Mouse (Mus musculus) midbrain, embryonic 12.5 days (tissue): ENCODE measurements around the gene Arhgef1. TPM values are rescaled to one million over a fixed set of nuclear protein-coding genes. Genes with fewer than 3 reads are reported as not detected.

Source experiments
- ATAC-seq: fragments of 200-750 bp; cut with Nextera tagmentation; 2 replicates; pipeline ENCODE4 v1.8.0; 2017; ENCODE audit warnings: low read depth, moderate TSS enrichment, moderate library complexity; ENCODE audit not compliant: low FRiP score
- H3K27ac ChIP-seq: fragments of 300-500 bp; sonication (generic); replicated peaks from 2 replicates; pipeline ENCODE4 v1.5.1; 2016; ENCODE audit warnings: mild to moderate bottlenecking
- H3K27me3 ChIP-seq: fragments of 300-500 bp; sonication (generic); 2 replicates; pipeline ENCODE4 v1.6.1; 2016; ENCODE audit warnings: mild to moderate bottlenecking
- H3K36me3 ChIP-seq: fragments of 300-500 bp; sonication (generic); 2 replicates; pipeline ENCODE4 v1.6.1; 2016
- H3K4me1 ChIP-seq: fragments of 300-500 bp; sonication (generic); 2 replicates; pipeline ENCODE4 v1.6.1; 2016
- H3K4me2 ChIP-seq: fragments of 300-500 bp; sonication (generic); replicated peaks from 2 replicates; pipeline ENCODE4 v1.6.1; 2016; ENCODE audit warnings: mild to moderate bottlenecking, moderate library complexity
- H3K4me3 ChIP-seq: fragments of 300-500 bp; sonication (generic); 2 replicates; pipeline ENCODE4 v1.5.1; 2016; ENCODE audit warnings: mild to moderate bottlenecking
- H3K9ac ChIP-seq: fragments of 300-500 bp; sonication (generic); replicated peaks from 2 replicates; pipeline ENCODE4 v1.6.1; 2016; ENCODE audit warnings: mild to moderate bottlenecking, moderate library complexity
- H3K9me3 ChIP-seq: fragments of 300-500 bp; sonication (generic); 2 replicates; pipeline ENCODE4 v1.6.1; 2016; ENCODE audit warnings: mild to moderate bottlenecking
- WGBS: fragments of 180-500 bp; shearing (Covaris S2); methylation state at CpG from one replicate; pipeline ENCODE4 v1.1.7; 2016; 5-methylcytosine and 5-hydroxymethylcytosine counted together
- polyA plus RNA-seq: library from polyadenylated mRNA; unstranded; fragments of >200 nt; fragmentation: Nextera tagmentation; extraction: Ambion mirVana; gene quantifications from 2 replicates; pipeline ENCODE4 v1.2.1, GENCODE M21; 2016

Gene Arhgef1
- polyA plus RNA-seq, 1 experiment from 2014 or later = 79.4 TPM

DNA sequence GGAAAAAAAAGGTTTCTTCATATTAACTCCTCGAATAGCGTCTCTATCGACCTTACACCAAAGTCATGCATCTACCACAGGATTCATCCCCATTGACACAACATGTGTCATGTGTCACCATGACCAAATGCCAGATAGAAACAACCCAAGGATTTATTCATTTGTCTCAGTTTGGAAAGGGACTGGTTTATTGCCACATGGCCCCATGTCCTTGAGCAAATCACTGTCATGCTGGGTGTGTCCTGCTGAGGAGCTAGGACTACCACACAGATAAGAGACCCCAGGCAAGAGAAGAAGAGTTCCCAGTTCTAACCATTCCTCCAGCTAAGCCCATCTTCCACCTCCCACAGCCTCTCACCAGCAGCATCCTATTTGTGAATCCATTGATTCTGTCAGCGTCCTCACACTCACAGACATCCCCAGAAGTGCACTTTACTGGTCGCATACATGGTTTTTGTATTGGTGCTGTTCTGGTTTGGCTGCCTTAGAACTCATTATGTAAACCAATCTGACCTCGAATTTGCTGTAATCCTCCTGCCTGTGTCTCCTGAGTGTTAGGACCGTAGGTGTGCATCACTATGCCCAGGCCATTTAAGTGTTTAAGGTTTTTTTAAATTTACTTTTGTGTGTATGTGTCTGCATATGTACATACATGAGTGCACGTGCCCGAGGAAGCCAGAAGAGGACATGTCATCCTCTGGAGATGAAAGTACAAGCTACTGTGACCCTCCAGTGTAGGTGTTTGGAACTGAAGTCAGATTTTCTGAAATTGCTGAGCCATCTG lies 20.1 kb upstream of the Arhgef1 start:
- no peak overlapping the region for H3K9ac ChIP-seq
- no peak for ATAC-seq

DNA sequence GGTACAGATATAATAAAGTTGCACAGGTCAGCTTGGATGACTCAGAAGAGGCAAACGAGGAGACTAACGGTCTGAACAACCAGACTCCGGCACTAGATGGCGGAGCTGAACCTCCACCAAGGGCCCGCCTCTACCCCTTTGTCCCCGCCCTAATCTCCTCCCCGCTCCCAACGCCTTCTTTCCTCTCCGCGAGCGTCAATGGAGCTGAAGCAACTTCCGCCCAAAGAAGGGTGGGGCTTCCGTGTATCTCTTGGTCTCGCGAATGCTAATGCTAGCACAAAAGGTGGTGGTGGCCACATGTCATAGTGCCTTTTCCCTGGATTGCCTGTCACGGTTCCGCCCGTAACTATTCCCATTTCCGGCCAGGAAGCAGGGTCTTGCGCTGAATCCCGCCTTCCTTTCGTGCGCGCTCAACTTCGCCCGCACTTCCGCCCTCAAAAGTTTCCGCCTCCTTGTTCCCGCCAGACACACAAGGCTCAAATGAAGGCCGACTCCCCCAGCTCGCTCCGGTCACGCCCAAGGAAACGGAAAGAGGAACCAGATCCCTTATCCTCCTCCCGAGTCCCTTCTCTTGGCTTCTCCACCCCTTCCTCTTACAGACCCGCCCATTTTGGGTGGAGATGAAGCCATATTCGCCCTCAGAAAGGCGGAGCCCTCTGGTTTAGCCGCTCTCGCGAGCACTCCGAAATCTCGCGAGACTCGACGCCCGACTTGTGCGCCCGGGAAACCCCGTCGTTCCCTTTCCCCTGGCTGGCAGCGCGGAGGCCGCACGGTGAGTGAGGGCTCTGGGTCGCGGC lies 18.6 kb upstream of the Arhgef1 start, which contains the start of gene Rps19:
Gene Rps19, plus strand, starts transcription at position 476 of the 797 bp plus-strand sequence.
- under 1% methylated on average over 57 of the region's 57 CpGs for WGBS
- peak within 1 kb of the TSS; percentile 88 for H3K27ac ChIP-seq
- peak within 1 kb of the TSS; percentile 99 for H3K9ac ChIP-seq
- peaks cover 34% of the 10 kb centered on the region for H3K36me3 ChIP-seq
- H3K4me1 ChIP-seq = peaks cover 30% of the 10 kb centered on the region
- H3K27me3 ChIP-seq = no peaks in the 10 kb centered on the region
- peak within 1 kb of the TSS; percentile 89 for H3K4me3 ChIP-seq
- H3K4me2 ChIP-seq = peak within 1 kb of the TSS; percentile 84
- no peaks in the 10 kb centered on the region for H3K9me3 ChIP-seq
- peak; percentile 92 for ATAC-seq

More for the DNA sequence above, 20.1 kb upstream of the Arhgef1 start:
- Histone ChIP-seq H3K9me3 (no peaks in the 10 kb centered on the region), H3K4me1 (peaks cover 26% of the 10 kb centered on the region), H3K27me3 (no peaks in the 10 kb centered on the region), H3K36me3 (peaks cover 20% of the 10 kb centered on the region), H3K4me3 (no peak overlapping the region), H3K4me2 (no peak overlapping the region), H3K27ac (no peak overlapping the region)
- WGBS = 91% methylated on average over 9 of the region's 9 CpGs

DNA sequence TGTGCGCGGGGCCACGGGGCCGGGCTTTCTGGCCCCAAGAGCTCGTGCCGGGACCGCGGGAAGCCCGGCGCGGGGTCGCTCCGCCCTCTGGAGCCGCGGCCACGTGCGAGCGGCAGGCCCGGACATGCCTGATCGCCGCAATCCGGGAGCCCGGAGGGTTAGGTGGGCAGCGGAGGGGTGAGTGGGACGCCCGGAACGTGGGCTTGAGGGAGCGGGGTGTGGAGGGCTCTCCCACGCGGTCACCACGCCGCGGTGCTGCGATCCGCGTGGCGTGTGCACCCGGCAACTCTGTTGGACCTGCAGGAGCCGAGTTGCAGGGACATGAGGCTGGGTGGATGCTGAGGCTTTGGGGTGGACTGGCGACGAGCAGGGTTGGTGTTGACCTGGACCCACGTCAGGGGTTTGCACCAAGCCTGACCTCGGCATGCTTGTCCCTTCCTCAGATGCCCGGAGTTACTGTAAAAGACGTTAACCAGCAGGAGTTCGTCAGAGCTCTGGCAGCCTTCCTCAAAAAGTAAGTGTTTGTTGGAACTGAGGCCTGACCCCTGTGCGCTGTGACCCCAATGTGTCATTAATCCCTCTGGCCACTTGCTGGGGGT lies 17.9 kb upstream of the Arhgef1 start:
- Histone ChIP-seq H3K4me2 (peak overlapping the region; percentile 84), H3K4me1 (peaks cover 30% of the 10 kb centered on the region), H3K9me3 (no peaks in the 10 kb centered on the region), H3K9ac (peak overlapping the region; percentile 99), H3K27me3 (no peaks in the 10 kb centered on the region), H3K27ac (peak overlapping the region; percentile 88), H3K4me3 (peak overlapping the region; percentile 89), H3K36me3 (peaks cover 41% of the 10 kb centered on the region)
- under 1% methylated on average over 47 of the region's 47 CpGs for whole genome bisulfite sequencing
- 0 out of 2 replicates have a peak, but pooled peaks have one; percentile 2 for ATAC-seq

DNA sequence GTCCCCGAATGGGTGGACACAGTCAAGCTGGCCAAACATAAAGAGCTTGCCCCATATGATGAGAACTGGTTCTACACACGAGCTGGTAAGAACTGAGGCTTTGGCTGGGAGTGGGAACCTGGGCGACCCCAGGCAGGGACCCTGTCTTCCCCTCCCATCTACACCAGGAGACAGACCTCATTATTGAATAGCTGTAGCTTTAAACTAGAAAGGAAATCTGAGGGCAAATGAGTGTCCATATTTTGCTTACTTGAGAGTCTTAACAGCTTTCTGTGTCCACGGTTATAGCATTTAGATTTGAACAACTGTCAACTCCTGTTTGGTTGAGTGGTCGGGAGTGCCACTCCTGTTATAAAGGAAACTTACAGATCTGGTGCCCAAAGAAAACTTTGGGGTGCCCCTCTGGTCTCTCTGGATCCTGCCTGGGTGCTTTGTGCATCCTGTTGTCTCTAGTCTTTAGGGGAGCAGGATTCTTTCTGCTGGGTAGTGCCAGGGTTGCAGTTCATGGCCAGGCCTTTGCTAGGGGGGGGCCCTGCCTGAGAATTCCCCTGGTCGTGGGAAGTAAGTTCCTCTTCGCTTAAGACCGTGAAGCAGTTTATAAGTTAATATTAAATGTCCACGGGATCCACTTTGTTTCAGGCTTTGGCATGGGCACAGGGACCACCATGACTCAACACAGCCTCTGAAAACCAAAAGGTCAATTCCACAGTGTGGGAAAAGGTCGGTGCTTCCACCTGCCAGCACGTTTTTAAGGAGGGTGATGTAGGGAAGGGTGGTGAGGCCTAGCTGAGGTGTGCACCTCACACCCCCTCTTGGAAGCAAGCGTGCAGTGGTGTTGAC lies 17.0 kb upstream of the Arhgef1 start:
- peak overlapping the region; percentile 84 for H3K4me2 ChIP-seq
- H3K9me3 ChIP-seq = no peaks in the 10 kb centered on the region
- peaks cover 30% of the 10 kb centered on the region for H3K4me1 ChIP-seq
- H3K36me3 ChIP-seq = peaks cover 49% of the 10 kb centered on the region
- 47% methylated on average over 12 of the region's 12 CpGs for WGBS
- no peak for ATAC-seq
- peak overlapping the region; percentile 99 for H3K9ac ChIP-seq
- peak overlapping the region; percentile 89 for H3K4me3 ChIP-seq
- no peaks in the 10 kb centered on the region for H3K27me3 ChIP-seq
- H3K27ac ChIP-seq = no peak overlapping the region; the same call in 1 of the 2 replicates

DNA sequence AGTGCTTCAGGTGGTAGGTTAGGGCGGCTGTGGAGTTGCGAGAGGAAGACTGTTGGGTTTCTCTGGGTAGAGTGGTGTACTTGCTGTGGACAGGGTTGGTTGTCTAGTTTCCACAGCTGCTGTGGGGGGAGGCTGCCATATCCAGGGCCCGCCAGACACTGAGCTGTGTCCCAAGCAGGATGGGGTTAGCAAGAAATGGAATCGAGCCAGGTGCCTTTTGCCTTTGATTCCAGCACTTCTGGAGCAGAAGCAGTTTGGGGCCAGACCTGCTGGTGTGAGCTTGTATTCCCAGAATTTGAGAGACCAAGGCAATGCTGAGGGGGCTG lies 16.4 kb upstream of the Arhgef1 start:
- Histone ChIP-seq H3K9ac (peak overlapping the region; percentile 99), H3K4me2 (peak overlapping the region; percentile 84), H3K9me3 (no peaks in the 10 kb centered on the region), H3K27me3 (no peaks in the 10 kb centered on the region), H3K27ac (no peak overlapping the region), H3K36me3 (peaks cover 55% of the 10 kb centered on the region), H3K4me3 (peak overlapping the region; percentile 89), H3K4me1 (peaks cover 30% of the 10 kb centered on the region)
- ATAC-seq = no peak
- WGBS = 74% methylated on average over 4 of the region's 4 CpGs

DNA sequence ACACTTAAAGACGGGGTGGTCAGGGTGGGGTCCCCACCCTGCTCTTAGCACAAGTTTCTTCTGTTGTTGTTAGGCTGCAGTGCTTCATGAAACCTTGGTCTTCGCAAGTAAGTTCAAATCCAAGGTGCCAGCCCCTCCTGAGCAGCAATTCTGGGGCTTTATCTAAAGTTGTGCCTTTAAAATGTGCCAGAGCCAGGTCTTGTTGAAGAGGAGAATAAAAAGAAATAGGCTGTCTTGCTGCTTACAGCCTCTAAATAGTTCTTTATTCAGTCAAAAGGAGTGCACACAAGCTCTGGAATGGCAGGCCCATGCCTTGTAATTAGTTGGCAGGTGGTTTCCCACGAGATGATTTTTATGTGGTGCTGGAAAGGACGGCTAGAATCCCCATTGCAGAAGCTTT lies 15.6 kb upstream of the Arhgef1 start:
- peak overlapping the region; percentile 99 for H3K9ac ChIP-seq
- H3K27ac ChIP-seq = no peak overlapping the region
- no peak overlapping the region for H3K4me3 ChIP-seq

DNA sequence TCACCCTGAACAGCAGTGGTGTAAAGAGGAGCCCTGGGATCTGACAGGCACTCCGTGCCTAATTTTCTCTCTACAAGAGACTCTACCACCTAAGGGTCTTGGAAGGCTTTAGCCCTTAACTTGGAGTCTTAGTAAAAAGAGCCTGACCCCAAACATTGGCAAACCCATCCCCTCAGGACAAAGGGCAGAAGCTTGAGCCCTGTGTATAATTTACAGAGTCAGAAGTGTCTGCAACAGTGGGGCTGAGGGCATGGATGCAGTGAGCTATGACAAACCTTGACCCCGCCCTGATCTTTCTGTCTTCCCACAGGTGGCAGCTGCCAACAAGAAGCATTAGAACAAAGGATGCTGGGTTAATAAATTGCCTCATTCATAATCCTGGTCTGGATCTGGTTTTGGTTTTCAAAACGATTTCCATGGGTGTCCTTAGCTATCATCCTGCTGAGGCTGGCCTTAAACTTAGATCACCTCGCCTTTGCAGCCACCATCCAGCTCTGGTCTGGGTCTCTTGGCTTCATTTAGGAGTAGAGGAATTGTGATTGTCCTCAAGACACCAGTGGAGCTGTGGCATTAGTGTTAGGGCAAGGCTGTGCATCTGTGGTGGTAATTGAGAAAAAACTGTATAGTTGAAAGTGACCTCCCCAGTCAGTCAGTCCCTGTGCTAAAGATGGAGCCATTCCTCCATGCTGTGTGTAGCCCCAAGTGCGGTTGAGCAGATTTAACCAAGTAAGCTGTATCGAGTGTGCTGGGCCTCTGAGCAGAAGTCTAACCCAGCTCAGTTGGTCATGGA lies 13.1 kb upstream of the Arhgef1 start:
- H3K4me2 ChIP-seq = no peak overlapping the region
- ATAC-seq = no peak
- no peak overlapping the region for H3K9ac ChIP-seq
- H3K9me3 ChIP-seq = no peaks in the 10 kb centered on the region
- peaks cover 57% of the 10 kb centered on the region for H3K36me3 ChIP-seq
- no peak overlapping the region for H3K4me3 ChIP-seq
- H3K27ac ChIP-seq = peak overlapping the region; percentile 25; the same call in 1 of the 2 replicates
- 78% methylated on average over 6 of the region's 6 CpGs for whole genome bisulfite sequencing
- H3K27me3 ChIP-seq = no peaks in the 10 kb centered on the region
- peaks cover 30% of the 10 kb centered on the region for H3K4me1 ChIP-seq

More for the DNA sequence above, 15.6 kb upstream of the Arhgef1 start:
- no peak for ATAC-seq
- H3K4me2 ChIP-seq = peak overlapping the region; percentile 3; the same call in 1 of the 2 replicates
- H3K27me3 ChIP-seq = no peaks in the 10 kb centered on the region
- peaks cover 57% of the 10 kb centered on the region for H3K36me3 ChIP-seq
- 79% methylated on average over 4 of the region's 4 CpGs for WGBS
- peaks cover 30% of the 10 kb centered on the region for H3K4me1 ChIP-seq
- no peaks in the 10 kb centered on the region for H3K9me3 ChIP-seq

DNA sequence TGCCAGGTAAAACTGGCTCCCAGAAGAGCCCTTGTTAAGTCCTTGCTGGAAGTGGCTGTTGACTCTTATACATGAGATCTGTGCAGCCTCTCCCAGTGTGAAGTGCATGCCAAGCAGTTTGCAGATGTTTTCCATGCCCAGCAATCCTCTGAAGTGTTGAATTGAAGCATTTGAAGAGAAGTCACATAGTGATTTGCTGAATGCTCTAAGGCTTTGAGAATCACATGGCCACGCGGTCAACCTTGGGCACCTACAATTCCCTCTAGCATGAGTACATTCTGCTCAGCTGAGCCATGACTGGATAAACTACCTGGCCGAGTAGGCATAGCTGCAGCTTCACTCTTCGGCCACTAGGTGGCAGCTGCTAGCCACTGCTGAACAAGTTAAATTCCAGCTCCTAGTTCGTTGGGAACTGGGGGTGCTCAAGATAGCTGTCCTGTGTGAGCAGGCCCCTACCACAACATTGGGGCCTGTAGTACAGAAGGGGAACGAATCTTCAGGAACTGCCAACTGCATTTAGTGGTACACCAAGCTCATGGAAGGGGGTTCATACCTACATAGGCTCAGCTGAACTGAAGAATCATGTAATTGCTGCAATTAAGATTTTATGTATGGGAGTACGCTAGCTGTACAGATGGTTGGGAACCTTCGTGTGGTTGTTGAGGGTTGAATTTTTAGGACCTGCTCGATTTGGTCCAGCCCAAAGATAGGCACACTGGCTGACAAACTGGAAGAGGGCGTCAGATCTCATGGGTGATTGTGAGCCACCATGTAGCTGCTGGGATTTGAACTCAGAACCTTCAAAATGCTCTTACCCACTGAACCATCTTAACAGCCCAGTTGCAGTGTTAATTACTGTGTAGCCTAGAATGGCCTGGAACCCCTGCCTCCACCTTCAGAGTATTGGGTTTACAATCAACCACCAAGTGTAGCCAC lies 12.2 kb upstream of the Arhgef1 start:
- Histone ChIP-seq H3K9me3 (no peaks in the 10 kb centered on the region), H3K27me3 (no peaks in the 10 kb centered on the region), H3K36me3 (peaks cover 57% of the 10 kb centered on the region), H3K4me1 (peaks cover 25% of the 10 kb centered on the region), H3K4me3 (no peak overlapping the region), H3K9ac (no peak overlapping the region), H3K4me2 (no peak overlapping the region), H3K27ac (no peak overlapping the region)
- WGBS = 28% methylated on average over 10 of the region's 10 CpGs
- ATAC-seq = peak; percentile 51

DNA sequence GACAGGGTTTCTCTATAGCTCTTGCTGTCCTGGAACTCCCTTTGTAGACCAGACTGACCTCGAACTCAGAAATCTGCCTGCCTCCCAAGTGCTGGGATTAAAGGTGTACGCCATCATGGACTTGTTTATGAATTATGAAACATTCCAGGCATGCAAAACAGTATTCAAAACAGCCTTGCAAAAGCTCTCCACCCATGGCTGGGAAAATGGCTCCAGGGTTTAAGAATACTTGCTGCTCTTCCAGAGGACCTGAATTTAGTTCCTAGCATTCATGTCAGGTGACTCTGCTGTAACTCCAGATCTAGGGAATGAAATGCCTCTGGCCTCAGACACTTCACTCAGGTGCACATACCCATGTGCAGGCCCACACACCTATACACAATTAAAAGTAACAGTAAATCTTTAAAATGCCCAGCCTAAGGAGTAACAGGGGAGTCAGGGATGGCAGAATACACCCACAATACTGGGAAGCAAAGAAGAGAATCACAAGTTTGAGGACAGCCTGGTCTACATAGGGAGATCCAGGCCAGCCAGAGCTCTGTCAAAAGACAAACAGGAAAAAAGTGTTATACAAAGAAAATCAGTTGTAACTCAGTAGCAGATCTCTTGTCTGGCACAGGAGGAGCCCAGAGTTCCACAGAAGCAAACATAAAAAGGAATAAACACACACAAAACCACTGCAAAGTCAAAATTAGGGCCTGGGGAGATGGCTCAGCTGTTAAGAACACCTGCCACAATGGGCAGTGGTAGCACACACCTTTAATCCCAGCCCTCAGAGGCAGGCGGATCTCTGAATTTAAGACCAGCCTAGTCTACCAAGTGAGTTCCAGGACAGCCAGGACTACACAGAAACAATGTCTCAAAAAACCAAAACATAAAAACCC lies 11.2 kb upstream of the Arhgef1 start:
- peaks cover 16% of the 10 kb centered on the region for H3K4me1 ChIP-seq
- H3K27me3 ChIP-seq = no peaks in the 10 kb centered on the region
- whole genome bisulfite sequencing = 80% methylated on average over 3 of the region's 3 CpGs
- peaks cover 48% of the 10 kb centered on the region for H3K36me3 ChIP-seq
- H3K4me2 ChIP-seq = no peak overlapping the region
- H3K27ac ChIP-seq = no peak overlapping the region
- no peaks in the 10 kb centered on the region for H3K9me3 ChIP-seq
- H3K9ac ChIP-seq = no peak overlapping the region
- no peak for ATAC-seq
- no peak overlapping the region for H3K4me3 ChIP-seq
